Mouse (Mus musculus) stomach, embryonic 15.5 days (tissue): Measurements from ENCODE around the gene Pafah1b3. TPM values are rescaled to one million over a fixed set of nuclear protein-coding genes. Genes with fewer than 3 reads are reported as not detected.
"Not testable (repeated sequence)": the region's sequence is repeated elsewhere in the genome, so short reads cannot be mapped to it uniquely, and the experiment has no call there.

Experiments
- ATAC-seq: fragments of 200-750 bp; cut with Nextera tagmentation; 2 replicates; pipeline ENCODE4 v1.8.0; 2017; ENCODE audit warnings: low read depth, moderate number of reproducible peaks, moderate TSS enrichment; ENCODE audit not compliant: insufficient read depth, low FRiP score
- H3K27ac ChIP-seq: fragments of 300-500 bp; sonication (generic); 2 replicates; pipeline ENCODE4 v1.5.1; 2015; ENCODE audit warnings: mild to moderate bottlenecking, inconsistent platforms
- H3K27me3 ChIP-seq: fragments of 300-500 bp; sonication (generic); replicated peaks from 2 replicates; pipeline ENCODE4 v1.6.1; 2015; ENCODE audit warnings: inconsistent platforms
- H3K36me3 ChIP-seq: fragments of 300-500 bp; sonication (generic); 2 replicates; pipeline ENCODE4 v1.6.1; 2015; ENCODE audit warnings: inconsistent platforms
- H3K4me1 ChIP-seq: fragments of 300-500 bp; sonication (generic); 2 replicates; pipeline ENCODE4 v1.6.1; 2015; ENCODE audit warnings: inconsistent platforms
- H3K4me2 ChIP-seq: fragments of 300-500 bp; sonication (generic); 2 replicates; pipeline ENCODE4 v1.6.1; 2015; ENCODE audit warnings: mild to moderate bottlenecking, inconsistent platforms
- H3K4me3 ChIP-seq: fragments of 300-500 bp; sonication (generic); replicated peaks from 2 replicates; pipeline ENCODE4 v1.5.1; 2015; ENCODE audit warnings: inconsistent platforms
- H3K9ac ChIP-seq: fragments of 300-500 bp; sonication (generic); 2 replicates; pipeline ENCODE4 v1.6.1; 2015; ENCODE audit warnings: inconsistent platforms
- H3K9me3 ChIP-seq: fragments of 300-500 bp; sonication (generic); 2 replicates; pipeline ENCODE4 v1.6.1; 2016; ENCODE audit warnings: inconsistent platforms
- WGBS: fragments of 180-500 bp; shearing (Covaris S2); methylation state at CpG from one replicate; pipeline ENCODE4 v1.1.7; 2015; 5-methylcytosine and 5-hydroxymethylcytosine counted together
- polyA plus RNA-seq: library from polyadenylated mRNA; unstranded; fragments of >200 nt; fragmentation: Nextera tagmentation; extraction: Ambion mirVana; gene quantifications from 2 replicates; pipeline ENCODE4 v1.2.1, GENCODE M21; 2015

The Pafah1b3 gene
- 201 and 215 TPM in 2 replicates for polyA plus RNA-seq

- WGBS = under 1% methylated on average over 52 of the region's 52 CpGs
- Histone ChIP-seq H3K4me2 (peak within 1 kb of the TSS; percentile 92), H3K36me3 (peaks cover 18% of the 10 kb centered on the region), H3K4me1 (peaks cover 14% of the 10 kb centered on the region), H3K9me3 (no peaks in the 10 kb centered on the region), H3K9ac (peak within 1 kb of the TSS; percentile 76), H3K27ac (peak within 1 kb of the TSS; percentile 98), H3K27me3 (no peaks in the 10 kb centered on the region), H3K4me3 (peak within 1 kb of the TSS; percentile 70)
- ATAC-seq = peak; percentile 91
Observed at GRCm38 (mm10) chr7:25297454-25298325, at the start of gene Pafah1b3. Gene Pafah1b3, minus strand, starts transcription at chr7:25297986.

DNA sequence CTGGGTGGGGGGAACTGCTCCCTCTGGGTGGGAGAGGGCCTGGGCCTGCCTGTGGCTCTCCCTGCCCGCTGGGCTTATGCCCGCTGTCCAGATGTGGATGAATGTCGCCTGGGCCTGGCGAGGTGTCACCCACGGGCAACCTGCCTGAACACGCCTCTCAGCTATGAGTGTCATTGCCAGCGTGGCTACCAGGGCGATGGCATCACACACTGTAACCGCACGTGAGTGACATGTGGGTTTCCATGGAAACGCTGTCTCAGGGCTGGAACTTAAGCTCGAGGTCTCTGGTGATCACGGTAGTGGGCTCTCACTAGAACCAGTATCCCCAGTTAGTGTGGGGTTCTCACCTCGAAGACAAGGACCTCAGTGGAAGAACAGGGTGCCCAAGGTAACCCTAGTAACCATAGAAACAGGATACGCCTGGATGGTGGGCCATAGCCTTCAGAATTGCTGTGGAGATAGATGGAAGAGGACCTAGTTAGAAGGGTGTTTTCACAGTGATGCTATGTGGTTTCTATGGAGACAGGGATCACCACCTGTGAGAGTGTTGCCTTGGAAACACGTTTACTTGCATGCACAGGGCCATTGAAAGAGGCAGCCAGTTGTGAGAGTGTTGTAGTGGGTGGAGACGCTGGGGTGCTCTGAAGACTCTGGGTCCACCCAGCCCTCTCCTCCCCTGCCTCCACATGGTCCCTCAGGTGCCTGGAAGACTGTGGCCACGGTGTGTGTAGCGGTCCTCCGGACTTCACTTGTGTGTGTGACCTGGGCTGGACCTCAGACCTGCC, 43.4 kb upstream of the Pafah1b3 start:
- no peak overlapping the region for H3K4me2 ChIP-seq
- H3K27ac ChIP-seq = no peak overlapping the region
- WGBS = 82% methylated on average over 20 of the region's 20 CpGs
- H3K9me3 ChIP-seq = no peaks in the 10 kb centered on the region
- no peak overlapping the region for H3K9ac ChIP-seq
- peaks cover 19% of the 10 kb centered on the region; the same call in 1 of the 2 replicates for H3K36me3 ChIP-seq
- no peak overlapping the region for H3K4me3 ChIP-seq
- no peaks in the 10 kb centered on the region for H3K27me3 ChIP-seq
- no peaks in the 10 kb centered on the region for H3K4me1 ChIP-seq
- ATAC-seq = no peak

- no peak overlapping the region for H3K27ac ChIP-seq
- H3K36me3 ChIP-seq = peaks cover 20% of the 10 kb centered on the region
- 87% methylated on average over 9 of the region's 9 CpGs for WGBS
- no peaks in the 10 kb centered on the region for H3K27me3 ChIP-seq
- ATAC-seq = no peak
- H3K4me2 ChIP-seq = no peak overlapping the region
- H3K9ac ChIP-seq = no peak overlapping the region
- no peak overlapping the region for H3K4me3 ChIP-seq
- H3K4me1 ChIP-seq = no peaks in the 10 kb centered on the region
- H3K9me3 ChIP-seq = no peaks in the 10 kb centered on the region
Observed at GRCm38 (mm10) chr7:25339329-25339728, 41.5 kb upstream of the Pafah1b3 start.

- WGBS = 80% methylated on average over 11 of the region's 12 CpGs
- Histone ChIP-seq H3K4me3 (no peak overlapping the region), H3K27me3 (no peaks in the 10 kb centered on the region), H3K4me2 (no peak overlapping the region), H3K4me1 (no peaks in the 10 kb centered on the region), H3K36me3 (peaks cover 15% of the 10 kb centered on the region), H3K9me3 (no peaks in the 10 kb centered on the region), H3K9ac (no peak overlapping the region), H3K27ac (no peak overlapping the region)
- no peak for ATAC-seq
Observed at GRCm38 (mm10) chr7:25334472-25334871, 36.7 kb upstream of the Pafah1b3 start.

DNA sequence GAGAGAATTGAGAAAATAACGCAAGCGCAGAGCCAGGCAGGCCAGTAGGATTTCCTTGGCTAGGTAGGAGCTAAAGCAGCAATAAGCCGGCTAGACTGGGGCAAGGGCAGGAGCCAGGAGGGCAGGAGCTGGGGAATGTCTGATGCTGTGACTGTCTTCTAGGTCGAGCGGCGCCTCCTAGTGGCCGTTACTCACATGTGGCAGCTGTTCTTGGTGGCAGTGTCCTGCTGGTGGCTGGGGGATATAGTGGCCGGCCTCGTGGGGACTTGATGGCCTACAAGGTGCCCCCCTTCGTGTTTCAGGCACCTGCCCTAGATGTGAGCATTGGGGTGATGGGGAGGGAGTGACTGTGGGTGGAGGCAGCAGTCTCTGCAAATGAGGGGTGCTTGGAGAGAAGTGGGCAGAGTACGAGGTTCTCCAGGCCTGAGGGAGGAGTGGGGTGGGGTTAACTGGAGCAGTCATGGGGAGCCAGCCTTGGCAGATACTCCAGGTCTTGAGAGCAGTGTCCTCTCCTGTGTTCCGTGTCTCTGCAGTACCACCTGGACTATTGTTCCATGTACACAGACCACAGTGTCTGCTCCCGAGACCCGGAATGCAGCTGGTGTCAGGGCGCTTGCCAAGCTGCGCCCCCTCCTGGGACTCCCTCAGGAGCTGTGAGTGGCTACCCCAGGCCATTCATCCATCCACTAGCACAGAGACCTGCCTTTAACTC, 36.0 kb upstream of the Pafah1b3 start:
- Histone ChIP-seq H3K4me3 (no peak overlapping the region), H3K9ac (no peak overlapping the region), H3K27ac (no peak overlapping the region), H3K27me3 (no peaks in the 10 kb centered on the region), H3K4me1 (no peaks in the 10 kb centered on the region), H3K9me3 (no peaks in the 10 kb centered on the region), H3K4me2 (no peak overlapping the region), H3K36me3 (peaks cover 15% of the 10 kb centered on the region)
- ATAC-seq = 0 out of 2 replicates have a peak, but pooled peaks have one; percentile 37
- WGBS = 47% methylated on average over 16 of the region's 16 CpGs

- Histone ChIP-seq H3K27me3 (no peaks in the 10 kb centered on the region), H3K27ac (no peak overlapping the region), H3K4me2 (no peak overlapping the region), H3K9ac (no peak overlapping the region), H3K9me3 (no peaks in the 10 kb centered on the region), H3K4me1 (peaks cover 10% of the 10 kb centered on the region), H3K36me3 (0 out of 2 replicates have a peak, but pooled peaks cover 4% of the 10 kb centered on the region), H3K4me3 (no peak overlapping the region)
- WGBS = 82% methylated on average over 8 of the region's 8 CpGs
- no peak for ATAC-seq
Observed at GRCm38 (mm10) chr7:25326233-25326632, 28.4 kb upstream of the Pafah1b3 start.

DNA sequence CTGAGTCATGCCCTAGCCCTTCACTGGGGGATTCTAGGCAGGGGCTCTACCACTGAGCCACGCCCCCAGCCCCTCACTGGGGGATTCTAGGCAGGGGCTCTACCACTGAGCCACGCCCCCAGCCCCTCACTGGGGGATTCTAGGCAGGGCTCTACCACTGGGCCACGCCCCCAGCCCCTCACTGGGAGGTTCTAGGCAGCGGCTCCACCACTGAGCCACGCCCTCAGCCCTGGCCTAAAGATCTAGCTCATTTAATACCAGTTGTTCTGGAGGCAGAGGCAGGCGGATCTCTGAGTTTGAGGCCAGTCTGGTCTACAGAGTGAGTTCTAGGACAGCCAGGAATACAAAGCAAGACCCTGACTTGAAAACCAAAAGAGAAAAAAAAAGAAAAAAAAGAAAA, 27.6 kb upstream of the Pafah1b3 start:
- H3K9ac ChIP-seq, H3K4me3 ChIP-seq, H3K27me3 ChIP-seq, H3K36me3 ChIP-seq, H3K27ac ChIP-seq, H3K4me1 ChIP-seq, ATAC-seq, H3K4me2 ChIP-seq, H3K9me3 ChIP-seq: not testable (repeated sequence)
- 83% methylated on average over 6 of the region's 6 CpGs for WGBS

GRCm38 (mm10) chr7:25323219-25323618, 25.4 kb upstream of the Pafah1b3 start:
- Histone ChIP-seq H3K36me3 (no peaks in the 10 kb centered on the region), H3K4me1 (peaks cover 10% of the 10 kb centered on the region), H3K27me3 (no peaks in the 10 kb centered on the region), H3K9me3 (no peaks in the 10 kb centered on the region), H3K9ac (no peak overlapping the region), H3K4me3 (no peak overlapping the region), H3K27ac (no peak overlapping the region), H3K4me2 (no peak overlapping the region)
- 86% methylated on average over 2 of the region's 2 CpGs for WGBS
- ATAC-seq = no peak

GRCm38 (mm10) chr7:25322058-25322484, 24.3 kb upstream of the Pafah1b3 start:
- Histone ChIP-seq H3K4me3 (peak overlapping the region; percentile 16; the same call in 1 of the 2 replicates), H3K9ac (no peak overlapping the region), H3K9me3 (no peaks in the 10 kb centered on the region), H3K4me2 (peak overlapping the region; percentile 24), H3K27ac (peak overlapping the region; percentile 86), H3K27me3 (no peaks in the 10 kb centered on the region), H3K4me1 (peaks cover 19% of the 10 kb centered on the region), H3K36me3 (no peaks in the 10 kb centered on the region)
- 15% methylated on average over 6 of the region's 6 CpGs for WGBS
- peak; percentile 75 for ATAC-seq

DNA sequence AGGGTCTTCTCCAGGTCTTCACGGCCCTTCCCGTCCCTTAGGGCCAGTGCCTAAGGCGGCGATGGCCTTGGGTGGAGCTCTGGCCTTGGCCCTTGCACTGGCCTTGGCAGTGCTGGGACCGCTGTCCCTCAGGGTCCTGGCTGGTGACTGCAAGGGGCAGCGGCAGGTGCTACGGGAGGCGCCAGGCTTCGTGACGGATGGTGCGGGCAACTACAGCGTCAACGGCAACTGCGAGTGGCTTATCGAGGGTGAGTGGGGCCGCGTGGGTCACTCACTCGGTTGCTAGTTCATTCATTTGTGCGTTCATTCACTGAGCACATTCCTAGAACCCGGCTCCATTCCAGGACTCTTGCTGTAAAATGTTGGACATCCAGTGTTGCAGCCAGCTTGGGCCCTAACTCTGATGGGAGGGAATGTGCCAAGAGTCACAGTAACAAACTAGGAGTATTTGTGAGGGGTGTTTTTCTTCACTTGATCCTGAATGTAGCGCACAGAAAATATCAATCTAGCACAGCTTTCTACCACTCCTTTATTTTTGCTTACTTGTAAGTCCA, 19.7 kb upstream of the Pafah1b3 start:
- Histone ChIP-seq H3K4me1 (peaks cover 41% of the 10 kb centered on the region), H3K9ac (peak overlapping the region; percentile 65), H3K27ac (peak overlapping the region; percentile 87), H3K4me3 (peak overlapping the region; percentile 67), H3K4me2 (peak overlapping the region; percentile 98), H3K36me3 (no peaks in the 10 kb centered on the region), H3K9me3 (no peaks in the 10 kb centered on the region), H3K27me3 (peaks cover 35% of the 10 kb centered on the region)
- ATAC-seq = no peak
- WGBS = 10% methylated on average over 21 of the region's 21 CpGs
